Mouse (Mus musculus): Measurements from ENCODE around the gene Ilkap.
A peak's percentile ranks its signal among the peaks of the same experiment; 100 is the strongest.

- peak; percentile 88 for TF ChIP-seq CTCF (conservative IDR thresholded peaks at IDR 0.05; ENCODE audit: low read length)
- no peak for TF ChIP-seq POU5F1 (IDR thresholded peaks at IDR 0.05; ENCODE audit: borderline replicate concordance, low read length)
These were observed 51.7 kb downstream of the Ilkap start for GRCm38 (mm10) chr1:91346892-91347291.

Measured in E14TG2a.4 (cell line).